Comparison of ENCODE assay signal across 8 mouse cellular contexts in genomic region chr7:120102164-120102972, GRCm38 (mm10). TPM values are rescaled to one million over a fixed set of nuclear protein-coding genes. Genes with fewer than 3 reads are reported as not detected.
A peak's percentile ranks its signal among the peaks of the same experiment; 100 is the strongest.
DNase-seq lines count a peak whose midpoint lies in the region; ATAC-seq and TF ChIP-seq lines count a peak whose summit lies in the region.

Gene Tmem159 (plus strand): TSS chr7:120102353.

- ATAC-seq in CD4-positive, CD25-positive, alpha-beta regulatory T cell, adult 4 months: peak; percentile 66
- ATAC-seq in forebrain, embryonic 12.5 days (ENCODE audit: low FRiP score): peak; percentile 93
- peak; percentile 91 for ATAC-seq in heart, embryonic 15.5 days (replicated peaks; ENCODE audit: insufficient number of reproducible peaks, insufficient read depth, low FRiP score, low read depth)
- peak; percentile 80 for ATAC-seq in liver, embryonic 14.5 days (ENCODE audit: insufficient read depth)

- TF ChIP-seq CTCF in liver, embryonic 14.5 days (IDR thresholded peaks at IDR 0.05; ENCODE audit: low read depth): 0 out of 2 replicates have a peak, but pooled peaks have one; percentile 5

- H3K9me3 ChIP-seq in forebrain, embryonic 12.5 days: no peaks in the 10 kb centered on the region
- H3K9me3 ChIP-seq in heart, embryonic 15.5 days (replicated peaks): no peaks in the 10 kb centered on the region
- no peaks in the 10 kb centered on the region for H3K9me3 ChIP-seq in liver, embryonic 14.5 days (ENCODE audit: control insufficient read depth, low read length)

- TF ChIP-seq EP300 in liver, embryonic 14.5 days (IDR thresholded peaks at IDR 0.05; ENCODE audit: low read depth): no peak

- H3K4me2 ChIP-seq in forebrain, embryonic 12.5 days: peak within 1 kb of the TSS; percentile 77
- peak within 1 kb of the TSS; percentile 94 for H3K4me2 ChIP-seq in heart, embryonic 15.5 days
- H3K4me2 ChIP-seq in liver, embryonic 14.5 days (ENCODE audit: low read depth): peak within 1 kb of the TSS; percentile 55

- WGBS in forebrain, embryonic 12.5 days: under 1% methylated on average over 39 of the region's 42 CpGs
- WGBS in heart, embryonic 15.5 days: under 1% methylated on average over 41 of the region's 42 CpGs
- under 1% methylated on average over 41 of the region's 42 CpGs for WGBS in liver, embryonic 14.5 days (ENCODE audit: insufficient replicate concordance)

- H3K27me3 ChIP-seq in forebrain, embryonic 12.5 days: peaks cover 28% of the 10 kb centered on the region
- no peaks in the 10 kb centered on the region for H3K27me3 ChIP-seq in heart, embryonic 15.5 days
- H3K27me3 ChIP-seq in liver, embryonic 14.5 days (ENCODE audit: control insufficient read depth, insufficient read depth, low read length): no peaks in the 10 kb centered on the region
- no peaks in the 10 kb centered on the region for H3K27me3 ChIP-seq in splenic B cell, adult 2 months (ENCODE audit: control insufficient read depth, insufficient read depth, low read length, poor library complexity, severe bottlenecking)

- H3K4me1 ChIP-seq in forebrain, embryonic 12.5 days: peaks cover 14% of the 10 kb centered on the region
- peaks cover 18% of the 10 kb centered on the region for H3K4me1 ChIP-seq in heart, embryonic 15.5 days (replicated peaks)
- H3K4me1 ChIP-seq in liver, embryonic 14.5 days (replicated peaks; ENCODE audit: control insufficient read depth in 2 of 2, insufficient read depth in 2 of 2, low read length in 1 of 2): 0 out of 4 replicates have a peak, but pooled peaks cover 0 to 6% of the 10 kb centered on the region in 2 experiments

- no peaks in the 10 kb centered on the region for H3K36me3 ChIP-seq in forebrain, embryonic 12.5 days (replicated peaks)
- H3K36me3 ChIP-seq in heart, embryonic 15.5 days: no peaks in the 10 kb centered on the region
- H3K36me3 ChIP-seq in liver, embryonic 14.5 days (replicated peaks; ENCODE audit: control insufficient read depth, insufficient read depth, low read depth): no peaks in the 10 kb centered on the region
- no peaks in the 10 kb centered on the region for H3K36me3 ChIP-seq in splenic B cell, adult 2 months (ENCODE audit: control insufficient read depth, insufficient read depth, low read length, poor library complexity, severe bottlenecking)

- no peak within 1 kb of the TSS for H3K27ac ChIP-seq in forebrain, embryonic 12.5 days
- H3K27ac ChIP-seq in heart, embryonic 15.5 days: peak within 1 kb of the TSS; percentile 77
- no peak within 1 kb of the TSS for H3K27ac ChIP-seq in liver, embryonic 14.5 days

- H3K9ac ChIP-seq in forebrain, embryonic 12.5 days: peak within 1 kb of the TSS; percentile 63
- H3K9ac ChIP-seq in heart, embryonic 15.5 days: peak within 1 kb of the TSS; percentile 79
- no peak within 1 kb of the TSS for H3K9ac ChIP-seq in liver, embryonic 14.5 days (replicated peaks)

- peak within 1 kb of the TSS; percentile 52 for H3K4me3 ChIP-seq in forebrain, embryonic 12.5 days (replicated peaks)
- peak within 1 kb of the TSS; percentile 83 for H3K4me3 ChIP-seq in heart, embryonic 15.5 days
- H3K4me3 ChIP-seq in liver, embryonic 14.5 days (ENCODE audit: insufficient read depth in 1 of 2, low read depth in 2 of 2, low read length in 2 of 2): peak within 1 kb of the TSS; percentile 53 to 61

- peak; percentile 42 for DNase-seq in c-Kit-positive CD71-positive TER-119-negative erythroid progenitor cells, embryonic 14.5 days (ENCODE audit: low read depth)
- DNase-seq in kidney, postnatal 14 days: peak; percentile 95
- DNase-seq in liver, embryonic 14.5 days (ENCODE audit: low read depth in 3 of 3, low spot score in 3 of 3): peak; percentile 31 to 42 (median 37)
- DNase-seq in natural killer cell, adult 2 months (ENCODE audit: low spot score in 2 of 2): peak; percentile 60 to 74
- DNase-seq in splenic B cell, adult 2 months (ENCODE audit: low read depth, low spot score): peak; percentile 47

RNA-seq across cellular contexts. Expression of gene Tmem159, which starts in this region (rescaled TPM):
- polyA plus RNA-seq in CD4-positive, CD25-positive, alpha-beta regulatory T cell, adult 4 months (2017; shearing (Covaris generic)): 10 to 100 TPM in 1 of 2 experiments, 1 to 10 TPM in 1; 9.2 to 10.3 TPM
- 8.0 and 8.9 TPM in 2 replicates for polyA plus RNA-seq in forebrain, embryonic 12.5 days (2016; fragmentation: Nextera tagmentation; extraction: Ambion mirVana)
- polyA plus RNA-seq in heart, embryonic 15.5 days (2015; fragmentation: Nextera tagmentation; extraction: Ambion mirVana): 24.1 and 27.3 TPM in 2 replicates
- 0.77 and 0.78 TPM in 2 replicates for polyA plus RNA-seq in liver, embryonic 14.5 days (2012; rRNA removed)
- polyA plus RNA-seq in liver, embryonic 14.5 days (2014; fragmentation: Nextera tagmentation; extraction: Ambion mirVana): 1.7 and 1.9 TPM in 2 replicates

Comparison
In these comparisons a context has a peak if more than half of its experiments do, and no peak if none do; other contexts are left out.
1. DNase-seq: peak in every context shown above with its lines; median percentile 95 in kidney, postnatal 14 days; 67 in natural killer cell, adult 2 months; 47 in splenic B cell, adult 2 months; 42 in c-Kit-positive CD71-positive TER-119-negative erythroid progenitor cells, embryonic 14.5 days; 37 in liver, embryonic 14.5 days.